Mouse (Mus musculus) v-Abl transformed pro-B cells (cell line): ENCODE measurements at regions not wholly inside any gene's neighbourhood (a gene's known extent, or its start where the extent isn't known, plus 50 kb on each side); places are given as distances from the start of the nearest gene placed in this dataset.

Source experiments
- in situ Hi-C, 2 experiments: fragments of 400-800 bp; cut with MboI; formaldehyde crosslinking; loops; one replicate each; pipeline ENCODE4 v1.15.1; 2025; ENCODE audit not compliant: unreplicated experiment in 2 of 2

- in situ Hi-C loops, result no loop called here
These were observed 143.0 kb upstream of the Ctnnd2 start for GRCm38 (mm10) chr15:30029257-30029899.

DNA sequence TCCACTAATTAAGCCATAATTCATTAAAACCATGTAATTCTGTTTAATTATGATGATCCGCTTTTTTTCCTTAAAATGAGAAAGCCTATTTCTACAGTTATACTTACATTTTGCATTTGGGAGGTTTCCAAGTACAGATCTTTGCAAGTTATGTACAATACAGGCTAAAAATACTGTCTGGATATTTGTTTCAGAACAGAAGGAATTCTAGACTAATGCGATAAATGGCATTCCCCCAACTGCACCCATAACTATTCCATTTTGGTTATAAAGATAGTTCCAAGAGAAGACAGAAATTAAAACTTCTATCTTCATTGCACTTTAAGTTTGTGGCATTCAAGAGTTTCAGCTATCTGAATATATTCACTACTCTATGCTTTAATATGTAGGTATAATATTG lies 137.0 kb upstream of the Ctnnd2 start:
- in situ Hi-C loops, result loop anchor here in 1 of 2 experiments (10.0 kb wide), 1 partner anchor 1229 kb away; no protein-coding TSS in a partner anchor

DNA sequence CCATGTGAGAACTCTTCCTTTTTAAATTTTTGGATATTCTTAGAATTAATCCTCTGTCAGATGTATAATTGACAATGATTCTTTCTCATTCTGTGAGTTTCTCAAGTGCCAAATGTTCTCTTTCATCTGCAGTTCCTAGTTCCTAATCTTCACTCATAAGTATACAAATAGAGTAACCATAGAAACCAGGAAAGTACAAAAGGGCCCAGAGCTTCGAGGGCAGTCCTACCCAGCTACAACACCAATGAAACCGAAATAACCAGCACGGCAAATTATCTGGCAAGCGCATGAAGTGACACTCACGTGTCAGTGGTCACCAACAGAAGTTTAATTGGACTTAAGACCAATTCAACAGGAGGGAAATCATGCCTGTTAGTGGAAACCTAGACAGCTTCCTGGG lies 121.5 kb upstream of the Ctnnd2 start:
- in situ Hi-C loops, result no loop called here

- in situ Hi-C loops, result no loop called here
These were observed 112.6 kb upstream of the Ctnnd2 start for GRCm38 (mm10) chr15:30059808-30060207.

DNA sequence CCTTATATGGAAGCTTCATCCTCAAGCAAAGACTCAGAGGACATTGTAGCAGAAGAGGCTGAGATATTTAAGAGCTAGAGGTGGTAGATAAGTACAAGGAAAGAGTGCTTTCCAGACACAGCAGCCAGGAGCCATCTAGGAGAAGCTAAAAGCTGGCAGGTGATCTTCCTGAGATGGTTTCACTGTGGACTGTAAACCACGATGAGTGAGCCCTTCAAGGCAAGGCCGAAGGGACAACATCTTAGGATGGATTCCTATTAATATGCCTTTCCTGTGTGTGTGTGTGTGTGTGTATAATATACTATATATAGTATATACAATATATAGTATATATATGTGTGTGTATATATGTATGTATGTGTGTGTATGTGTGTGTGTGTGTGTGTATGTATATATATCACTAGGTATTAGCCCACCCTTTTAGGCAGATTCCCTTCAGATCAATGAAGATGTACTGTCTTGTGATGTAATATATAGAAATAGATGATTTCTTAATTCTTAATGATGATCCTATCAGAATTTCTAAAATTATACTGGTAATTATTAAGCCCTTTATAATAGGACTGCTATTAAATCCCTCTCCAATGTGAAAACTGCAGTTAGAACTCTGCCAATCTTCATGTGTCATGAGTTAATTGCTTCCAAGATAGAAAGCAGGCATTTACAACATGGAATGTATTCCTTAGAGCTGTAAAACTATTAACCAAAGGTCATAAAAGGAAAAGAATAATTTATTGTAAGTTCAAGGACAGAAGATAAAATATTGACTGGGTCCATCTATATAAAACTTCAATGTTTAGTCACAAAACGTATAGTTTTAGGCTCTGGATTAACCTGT lies 111.7 kb upstream of the Ctnnd2 start:
- in situ Hi-C loops, result no loop called here

GRCm38 (mm10) chr15:30071668-30072067 lies 100.7 kb upstream of the Ctnnd2 start:
- in situ Hi-C loops, result no loop called here

DNA sequence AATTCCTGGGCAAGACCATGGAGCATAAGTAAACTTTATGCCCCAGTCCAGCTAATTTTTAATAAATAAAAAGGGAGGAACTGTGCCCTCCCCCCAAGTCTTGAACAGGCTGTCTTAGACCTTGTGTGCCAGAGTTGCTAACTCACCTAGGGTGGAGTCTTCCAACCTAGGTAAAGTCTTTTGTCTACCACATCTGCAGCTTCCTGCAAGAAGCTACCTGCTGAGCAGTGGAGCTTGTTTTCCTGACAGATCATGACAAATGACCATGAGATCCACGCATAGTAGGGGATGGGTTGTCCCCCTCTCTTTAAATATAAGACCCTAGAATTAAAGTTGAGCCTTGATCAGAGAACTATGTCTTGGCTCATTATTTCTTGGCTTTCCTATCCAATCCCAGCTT lies 100.1 kb upstream of the Ctnnd2 start:
- in situ Hi-C loops, result no loop called here

- in situ Hi-C loops, result no loop called here
These were observed 85.3 kb upstream of the Ctnnd2 start for GRCm38 (mm10) chr15:30087120-30087519.

GRCm38 (mm10) chr15:30122061-30122460 lies 50.3 kb upstream of the Ctnnd2 start:
- in situ Hi-C loops, result no loop called here
